Mouse (Mus musculus) liver, embryonic 14.5 days (tissue): ENCODE data around the gene Ssr2.

ENCODE experiments used
- CTCF ChIP-seq: IDR thresholded peaks from 2 replicates; pipeline ENCODE4 v1.5.1; 2016; ENCODE audit warnings: antibody characterized with exemption, low read depth, control low read depth
- EP300 ChIP-seq: IDR thresholded peaks from 2 replicates; pipeline ENCODE4 v1.6.1; 2016; ENCODE audit warnings: antibody characterized with exemption, low read depth

- TF ChIP-seq CTCF (no peak), EP300 (no peak)
These were observed 19.1 kb upstream of the Ssr2 start for GRCm38 (mm10) chr3:88556616-88557015.
